Mouse (Mus musculus) G1E-ER4 (cell line): Measurements from ENCODE around the gene Olfr1330. TPM values are rescaled to one million over a fixed set of nuclear protein-coding genes. Genes with fewer than 3 reads are reported as not detected.
"Not testable (repeated sequence)": the region's sequence is repeated elsewhere in the genome, so short reads cannot be mapped to it uniquely, and the experiment has no call there.

Source experiments
- GATA1 ChIP-seq: IDR thresholded peaks from one replicate; pipeline ENCODE4 v1.8.0; 2012; ENCODE audit warnings: low read length, inconsistent platforms
- polyA plus RNA-seq: library from polyadenylated mRNA; stranded (reverse); fragments of >175 nt; gene quantifications from 2 replicates; pipeline ENCODE4 v1.2.3, GENCODE M21; 2012

Olfr1330 gene
- not detected in 2 replicates for polyA plus RNA-seq

DNA sequence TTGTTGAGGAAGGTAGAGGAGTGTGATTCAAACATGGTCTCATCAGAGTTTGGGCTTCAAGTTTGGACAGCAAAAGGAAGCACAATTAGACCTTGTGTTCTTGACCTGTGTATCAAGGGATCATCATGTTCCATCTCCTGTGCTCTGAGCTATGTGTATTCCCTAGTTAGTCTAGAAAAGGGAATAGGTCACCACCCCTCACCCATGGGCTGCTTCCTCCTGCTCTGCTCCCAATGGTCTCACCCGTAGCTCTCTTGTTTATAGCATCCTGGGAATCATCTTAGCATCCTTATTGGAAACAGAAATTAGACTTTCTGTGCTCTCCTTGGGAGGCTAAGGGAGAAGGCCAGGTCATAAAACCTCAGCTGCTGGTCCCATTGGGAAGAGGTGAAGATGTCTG, at the start of gene Olfr1330:
Gene Olfr1330, plus strand, starts transcription at position 301 of the 400 bp plus-strand sequence.
- no peak for TF ChIP-seq GATA1

DNA sequence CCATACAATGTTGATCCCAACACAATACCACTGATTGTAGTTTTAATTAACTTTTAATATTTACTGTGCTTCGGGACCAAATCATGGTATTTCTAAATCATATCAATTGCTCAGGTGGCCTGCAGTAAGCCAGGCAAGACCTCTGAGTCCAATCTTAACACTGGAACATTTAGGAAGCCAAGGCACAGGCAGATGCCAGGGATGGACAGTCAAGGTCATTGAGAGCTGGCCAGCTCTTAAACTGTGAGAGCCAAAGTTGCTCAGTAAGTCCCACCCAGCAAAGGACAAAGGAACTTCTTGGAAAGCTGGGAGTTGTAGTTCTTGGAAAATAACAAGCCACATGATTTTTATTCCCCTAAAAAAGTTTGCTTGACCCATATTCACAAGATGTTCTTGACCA, 26.6 kb upstream of the Olfr1330 start:
- no peak for TF ChIP-seq GATA1

GRCm38 (mm10) chr4:118862704-118863103, 25.7 kb upstream of the Olfr1330 start:
- TF ChIP-seq GATA1: no peak

DNA sequence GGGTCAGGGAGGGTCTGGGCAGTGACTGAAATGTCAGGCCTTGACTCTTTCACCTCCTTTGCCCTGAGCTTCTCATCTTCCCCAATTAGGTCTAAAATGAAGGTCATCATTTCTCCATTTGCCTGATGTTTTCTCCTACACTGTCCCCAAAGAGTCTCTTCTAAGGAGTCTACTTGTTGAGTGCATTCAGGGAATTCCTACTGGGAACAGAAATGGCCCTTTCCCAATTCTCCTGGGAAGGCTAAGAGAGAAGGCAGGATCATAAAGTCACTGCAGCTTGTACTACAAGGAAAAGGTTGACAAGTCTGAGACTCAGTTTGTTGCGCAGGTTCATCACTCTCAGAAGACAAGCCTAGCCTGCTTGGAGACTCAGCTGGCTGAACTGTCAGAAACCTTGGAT, 24.0 kb upstream of the Olfr1330 start, which contains the start of gene Olfr1331:
Gene Olfr1331, plus strand, starts transcription at position 301 of the 400 bp plus-strand sequence.
- no peak for TF ChIP-seq GATA1

- TF ChIP-seq GATA1: no peak
These were observed 20.8 kb upstream of the Olfr1330 start for GRCm38 (mm10) chr4:118867566-118867965.

DNA sequence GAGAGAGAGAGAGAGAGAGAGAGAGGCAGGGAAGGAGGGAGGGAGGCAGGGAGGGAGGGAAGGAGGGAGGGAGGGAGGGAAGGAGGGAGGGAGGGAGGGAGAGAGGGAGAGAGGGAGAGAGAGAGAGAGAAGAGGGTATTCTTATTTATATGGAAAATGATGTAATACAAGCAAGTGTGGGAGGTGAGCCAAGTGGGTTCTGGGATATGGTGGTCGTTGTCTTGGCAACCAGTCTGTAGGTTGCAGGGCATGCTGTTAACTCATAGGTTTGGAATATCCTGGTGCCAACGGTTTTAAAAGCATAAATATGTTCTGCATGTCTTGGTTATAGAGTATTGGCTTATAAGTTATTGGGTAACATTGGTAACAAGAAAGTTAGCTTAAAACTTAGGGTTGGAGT, 13.6 kb downstream of the Olfr1330 start:
- TF ChIP-seq GATA1: no peak

DNA sequence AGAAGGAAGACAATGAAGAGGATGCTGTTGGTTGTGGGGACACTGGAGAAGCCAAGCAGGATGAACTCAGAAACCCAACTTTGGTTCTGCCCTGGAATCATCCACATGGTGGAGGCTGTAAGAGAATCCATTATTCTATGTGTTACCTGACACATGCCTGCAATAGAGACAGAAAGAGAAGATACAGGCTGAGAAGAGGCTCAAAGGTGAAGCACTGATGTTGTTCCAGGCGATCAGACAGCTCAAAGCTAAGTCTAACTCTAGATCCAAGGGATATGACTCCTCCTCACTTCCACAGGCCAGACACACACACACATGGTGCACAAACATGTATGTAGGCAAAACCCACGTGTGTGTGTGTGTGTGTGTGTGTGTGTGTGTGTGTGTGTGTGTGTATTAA, 29.0 kb downstream of the Olfr1330 start, which contains the start of gene Olfr1329:
Gene Olfr1329, minus strand, starts transcription at position 101 of the 400 bp plus-strand sequence.
- not testable (repeated sequence) for TF ChIP-seq GATA1

- no peak for TF ChIP-seq GATA1
These were observed 50.1 kb downstream of the Olfr1330 start, which contains the start of gene Olfr1328 for GRCm38 (mm10) chr4:118938512-118938911. Gene Olfr1328, minus strand, starts transcription at chr4:118938612.

Other genes with a start within 250 kb of the Olfr1330 start
- not detected in 2 replicates for gene Olfr62, start 229.6 kb upstream of the Olfr1330 start, polyA plus RNA-seq
- not detected in 2 replicates for gene Olfr1342, start 195.8 kb upstream of the Olfr1330 start, polyA plus RNA-seq
- gene Olfr1341, start 185.1 kb upstream of the Olfr1330 start, polyA plus RNA-seq: not detected in 2 replicates
- gene Olfr1340, start 168.5 kb upstream of the Olfr1330 start, polyA plus RNA-seq: not detected in 2 replicates
- gene Olfr1339, start 156.4 kb upstream of the Olfr1330 start, polyA plus RNA-seq: not detected in 2 replicates
- gene Olfr1338, start 129.9 kb upstream of the Olfr1330 start, polyA plus RNA-seq: not detected in 2 replicates
- gene Olfr1337, start 106.0 kb upstream of the Olfr1330 start, polyA plus RNA-seq: not detected in 2 replicates
- not detected in 2 replicates for gene Olfr1335, start 78.7 kb upstream of the Olfr1330 start, polyA plus RNA-seq
- gene Olfr1333, start 52.3 kb upstream of the Olfr1330 start, polyA plus RNA-seq: not detected in 2 replicates
- not detected in 2 replicates for gene Olfr1331, start 23.9 kb upstream of the Olfr1330 start, polyA plus RNA-seq
- not detected in 2 replicates for gene Olfr1329, start 28.9 kb downstream of the Olfr1330 start, polyA plus RNA-seq
- gene Olfr1328, start 50.0 kb downstream of the Olfr1330 start, polyA plus RNA-seq: not detected in 2 replicates
- not detected in 2 replicates for gene Lao1, start 73.0 kb downstream of the Olfr1330 start, polyA plus RNA-seq
- gene Slc2a1, start 220.1 kb downstream of the Olfr1330 start, polyA plus RNA-seq: 62.4 and 63.7 TPM in 2 replicates